Mouse (Mus musculus) heart, embryonic 15.5 days (tissue): ENCODE measurements around the gene Cd2bp2. TPM values are rescaled to one million over a fixed set of nuclear protein-coding genes. Genes with fewer than 3 reads are reported as not detected.
"Not testable (repeated sequence)": the region's sequence is repeated elsewhere in the genome, so short reads cannot be mapped to it uniquely, and the experiment has no call there.

ENCODE experiments used
- ATAC-seq: fragments of 200-750 bp; cut with Nextera tagmentation; replicated peaks from 2 replicates; pipeline ENCODE4 v1.8.0; 2017; ENCODE audit warnings: low read depth, moderate TSS enrichment; ENCODE audit not compliant: insufficient number of reproducible peaks, insufficient read depth, low FRiP score
- H3K27ac ChIP-seq: fragments of 300-500 bp; sonication (generic); 2 replicates; pipeline ENCODE4 v1.5.1; 2015; ENCODE audit warnings: mild to moderate bottlenecking, inconsistent platforms
- H3K27me3 ChIP-seq: fragments of 300-500 bp; sonication (generic); 2 replicates; pipeline ENCODE4 v1.6.1; 2015; ENCODE audit warnings: inconsistent platforms
- H3K36me3 ChIP-seq: fragments of 300-500 bp; sonication (generic); 2 replicates; pipeline ENCODE4 v1.6.1; 2015; ENCODE audit warnings: mild to moderate bottlenecking, inconsistent platforms
- H3K4me1 ChIP-seq: fragments of 300-500 bp; sonication (generic); replicated peaks from 2 replicates; pipeline ENCODE4 v1.6.1; 2015; ENCODE audit warnings: inconsistent platforms
- H3K4me2 ChIP-seq: fragments of 300-500 bp; sonication (generic); 2 replicates; pipeline ENCODE4 v1.6.1; 2015; ENCODE audit warnings: inconsistent platforms, mild to moderate bottlenecking, moderate library complexity
- H3K4me3 ChIP-seq: fragments of 300-500 bp; sonication (generic); 2 replicates; pipeline ENCODE4 v1.5.1; 2015; ENCODE audit warnings: mild to moderate bottlenecking, inconsistent platforms
- H3K9ac ChIP-seq: fragments of 300-500 bp; sonication (generic); 2 replicates; pipeline ENCODE4 v1.6.1; 2015; ENCODE audit warnings: mild to moderate bottlenecking, inconsistent platforms
- H3K9me3 ChIP-seq: fragments of 300-500 bp; sonication (generic); replicated peaks from 2 replicates; pipeline ENCODE4 v1.6.1; 2016; ENCODE audit warnings: inconsistent platforms
- WGBS: fragments of 180-500 bp; shearing (Covaris S2); methylation state at CpG from one replicate; pipeline ENCODE4 v1.1.7; 2015; ENCODE audit warnings: mixed read lengths; 5-methylcytosine and 5-hydroxymethylcytosine counted together
- polyA plus RNA-seq: library from polyadenylated mRNA; unstranded; fragments of >200 nt; fragmentation: Nextera tagmentation; extraction: Ambion mirVana; gene quantifications from 2 replicates; pipeline ENCODE4 v1.2.1, GENCODE M21; 2015

Cd2bp2 gene
- polyA plus RNA-seq, 1 experiment from 2014 or later, result 35.4 TPM

DNA sequence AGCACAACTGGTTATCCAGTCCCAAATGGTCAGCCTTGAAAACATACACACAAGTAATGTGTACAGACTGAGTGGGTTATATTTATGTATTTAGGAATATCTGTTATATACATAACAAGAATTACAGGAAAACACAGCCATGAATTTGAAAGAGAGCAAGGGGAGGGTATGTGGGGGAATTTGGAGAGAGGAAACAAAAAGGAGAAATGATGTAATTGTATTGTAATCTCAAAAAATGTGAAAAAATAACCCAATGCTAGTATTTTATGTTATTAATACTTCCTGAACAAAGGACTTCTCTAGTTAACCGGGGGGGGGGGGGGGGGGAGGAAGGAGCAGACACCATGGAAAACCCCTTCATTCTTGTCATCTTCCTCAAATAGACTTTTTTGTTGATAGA lies 11.1 kb downstream of the Cd2bp2 start:
- no peaks in the 10 kb centered on the region for H3K36me3 ChIP-seq
- H3K9ac ChIP-seq, result no peak overlapping the region
- no peaks in the 10 kb centered on the region for H3K9me3 ChIP-seq
- 0 out of 2 replicates have a peak overlapping the region, but pooled peaks have one; percentile 26 for H3K27ac ChIP-seq
- no peak for ATAC-seq
- H3K27me3 ChIP-seq, result no peaks in the 10 kb centered on the region
- WGBS, result 40% methylated on average over 1 of the region's 1 CpGs
- no peak overlapping the region for H3K4me3 ChIP-seq
- H3K4me2 ChIP-seq, result no peak overlapping the region
- H3K4me1 ChIP-seq, result no peaks in the 10 kb centered on the region

- ATAC-seq, result no peak
- no peaks in the 10 kb centered on the region for H3K27me3 ChIP-seq
- no peaks in the 10 kb centered on the region for H3K4me1 ChIP-seq
- H3K4me3 ChIP-seq, result no peak overlapping the region
- no peaks in the 10 kb centered on the region for H3K36me3 ChIP-seq
- H3K9ac ChIP-seq, result no peak overlapping the region
- WGBS, result 64% methylated on average over 6 of the region's 6 CpGs
- H3K27ac ChIP-seq, result no peak overlapping the region
- no peaks in the 10 kb centered on the region for H3K9me3 ChIP-seq
- no peak overlapping the region for H3K4me2 ChIP-seq
Observed at GRCm38 (mm10) chr7:127183828-127184227, 12.0 kb downstream of the Cd2bp2 start.

DNA sequence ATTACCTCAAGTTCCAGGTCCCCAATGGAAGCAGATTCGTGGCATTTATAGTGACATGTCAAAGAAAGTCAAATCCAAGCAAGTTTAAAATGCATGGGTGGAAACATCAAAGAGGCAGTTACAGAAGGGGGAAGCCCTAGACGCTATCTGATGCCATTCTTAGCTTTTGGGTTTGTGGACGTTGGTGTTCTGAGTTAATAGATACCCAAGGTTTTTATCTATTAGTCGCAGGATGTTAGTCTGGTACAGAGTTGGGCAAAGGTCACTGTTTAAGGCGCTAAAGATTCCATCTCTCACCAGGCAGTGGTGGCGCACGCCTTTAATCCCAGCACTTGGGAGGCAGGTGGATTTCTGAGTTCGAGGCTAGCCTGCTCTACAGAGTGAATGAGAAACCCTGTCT lies 12.5 kb downstream of the Cd2bp2 start:
- no peaks in the 10 kb centered on the region for H3K27me3 ChIP-seq
- H3K4me2 ChIP-seq, result no peak overlapping the region

DNA sequence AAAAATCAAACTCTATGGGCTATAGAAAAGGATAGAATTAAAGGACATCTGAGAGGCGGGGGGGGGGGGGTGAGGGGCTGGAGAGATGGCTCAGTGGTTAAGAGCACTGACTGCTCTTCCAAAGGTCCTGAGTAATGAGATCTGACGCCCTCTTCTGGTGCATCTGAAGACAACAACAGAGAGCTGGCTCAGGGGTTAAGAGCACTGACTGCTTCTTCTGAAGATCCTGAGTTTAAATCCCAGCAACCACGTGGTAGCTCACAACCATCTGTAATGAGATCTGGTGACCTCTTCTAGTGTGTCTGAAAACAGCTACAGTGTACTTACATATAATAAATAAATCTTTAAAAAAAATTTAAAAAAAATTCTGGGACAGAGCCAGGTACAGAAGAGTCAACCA lies 14.1 kb downstream of the Cd2bp2 start:
- not testable (repeated sequence) for H3K4me1 ChIP-seq, H3K36me3 ChIP-seq, ATAC-seq, H3K4me2 ChIP-seq, H3K27me3 ChIP-seq, H3K9ac ChIP-seq, H3K9me3 ChIP-seq, H3K27ac ChIP-seq, H3K4me3 ChIP-seq
- WGBS, result 4% methylated on average over 2 of the region's 3 CpGs

More for the DNA sequence above, 12.5 kb downstream of the Cd2bp2 start:
- H3K4me1 ChIP-seq, result no peaks in the 10 kb centered on the region
- H3K4me3 ChIP-seq, result no peak overlapping the region
- H3K36me3 ChIP-seq, result no peaks in the 10 kb centered on the region
- WGBS, result 67% methylated on average over 8 of the region's 8 CpGs
- ATAC-seq, result no peak
- H3K9ac ChIP-seq, result no peak overlapping the region
- H3K9me3 ChIP-seq, result no peaks in the 10 kb centered on the region
- no peak overlapping the region for H3K27ac ChIP-seq

DNA sequence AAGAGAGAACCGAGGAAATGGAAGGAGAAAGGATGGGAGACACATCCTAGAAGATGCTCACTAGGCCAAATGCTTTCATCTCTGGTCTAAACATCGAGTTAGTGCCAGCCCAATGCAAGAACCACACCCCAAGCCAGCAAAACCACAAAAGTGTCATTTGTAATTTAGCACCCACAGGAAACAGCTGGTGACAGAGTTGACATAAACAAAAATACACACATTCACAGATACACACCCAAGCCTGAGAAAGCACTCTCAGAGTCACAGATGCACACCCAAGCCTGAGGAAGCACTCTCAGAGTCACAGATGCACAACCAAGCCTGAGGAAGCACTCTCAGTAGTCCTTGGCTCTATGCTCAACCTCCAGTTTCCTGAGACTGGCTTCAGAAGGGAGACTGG lies 15.1 kb downstream of the Cd2bp2 start:
- H3K4me3 ChIP-seq, result no peak overlapping the region
- no peak overlapping the region for H3K9ac ChIP-seq
- H3K4me2 ChIP-seq, result no peak overlapping the region
- no peak for ATAC-seq
- H3K9me3 ChIP-seq, result no peaks in the 10 kb centered on the region
- H3K36me3 ChIP-seq, result no peaks in the 10 kb centered on the region
- H3K27me3 ChIP-seq, result no peaks in the 10 kb centered on the region
- H3K4me1 ChIP-seq, result no peaks in the 10 kb centered on the region
- no peak overlapping the region for H3K27ac ChIP-seq
- WGBS, result 48% methylated on average over 2 of the region's 2 CpGs

- ATAC-seq, result no peak
- H3K4me3 ChIP-seq, result no peak overlapping the region
- H3K4me2 ChIP-seq, result no peak overlapping the region
- 59% methylated on average over 4 of the region's 4 CpGs for WGBS
- H3K36me3 ChIP-seq, result no peaks in the 10 kb centered on the region
- H3K27ac ChIP-seq, result no peak overlapping the region
- H3K4me1 ChIP-seq, result no peaks in the 10 kb centered on the region
- H3K9me3 ChIP-seq, result no peaks in the 10 kb centered on the region; the same call in 1 of the 2 replicates
- no peak overlapping the region for H3K9ac ChIP-seq
- no peaks in the 10 kb centered on the region for H3K27me3 ChIP-seq
Observed at GRCm38 (mm10) chr7:127176937-127177336, 18.9 kb downstream of the Cd2bp2 start.

GRCm38 (mm10) chr7:127166501-127166900 lies 29.3 kb downstream of the Cd2bp2 start:
- Histone ChIP-seq H3K27ac (no peak overlapping the region), H3K4me2 (no peak overlapping the region), H3K9me3 (no peaks in the 10 kb centered on the region), H3K4me3 (no peak overlapping the region), H3K4me1 (no peaks in the 10 kb centered on the region), H3K36me3 (no peaks in the 10 kb centered on the region), H3K27me3 (no peaks in the 10 kb centered on the region), H3K9ac (no peak overlapping the region)
- 74% methylated on average over 5 of the region's 5 CpGs for whole genome bisulfite sequencing
- no peak for ATAC-seq

- Histone ChIP-seq H3K4me3 (no peak overlapping the region), H3K4me2 (no peak overlapping the region), H3K36me3 (no peaks in the 10 kb centered on the region), H3K4me1 (no peaks in the 10 kb centered on the region), H3K9ac (no peak overlapping the region), H3K27me3 (no peaks in the 10 kb centered on the region), H3K9me3 (no peaks in the 10 kb centered on the region), H3K27ac (no peak overlapping the region)
- 78% methylated on average over 12 of the region's 12 CpGs for WGBS
- no peak for ATAC-seq
Observed at GRCm38 (mm10) chr7:127165607-127166493, 30.0 kb downstream of the Cd2bp2 start.

DNA sequence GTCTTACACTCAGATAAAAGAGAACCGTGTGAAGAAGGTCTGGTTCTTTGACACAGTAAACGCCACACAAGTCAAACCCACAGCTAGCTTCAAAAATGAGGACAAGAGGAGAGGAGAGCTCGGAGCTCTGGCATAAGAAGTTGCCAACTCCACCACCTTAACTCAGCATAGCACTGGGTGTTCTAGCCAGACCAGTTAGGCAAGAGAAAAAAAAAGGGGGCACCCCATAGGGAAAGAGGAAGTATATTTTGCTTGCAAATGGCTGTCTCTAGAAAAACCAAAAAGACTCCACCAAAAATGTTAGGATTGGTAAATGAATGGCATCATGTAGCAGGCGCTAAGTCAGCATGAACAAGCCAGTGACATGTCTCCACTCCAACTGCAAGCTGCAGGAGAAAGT lies 31.8 kb downstream of the Cd2bp2 start:
- ATAC-seq, result no peak
- no peaks in the 10 kb centered on the region for H3K27me3 ChIP-seq
- H3K9ac ChIP-seq, result no peak overlapping the region
- no peak overlapping the region for H3K27ac ChIP-seq
- no peak overlapping the region for H3K4me2 ChIP-seq
- WGBS, result 72% methylated on average over 4 of the region's 4 CpGs
- no peaks in the 10 kb centered on the region for H3K9me3 ChIP-seq
- no peaks in the 10 kb centered on the region for H3K36me3 ChIP-seq
- H3K4me3 ChIP-seq, result no peak overlapping the region
- no peaks in the 10 kb centered on the region for H3K4me1 ChIP-seq

- 80% methylated on average over 5 of the region's 5 CpGs for WGBS
- H3K27me3 ChIP-seq, result no peaks in the 10 kb centered on the region
- no peak overlapping the region for H3K4me2 ChIP-seq
Observed at GRCm38 (mm10) chr7:127162546-127162945, 33.3 kb downstream of the Cd2bp2 start.

DNA sequence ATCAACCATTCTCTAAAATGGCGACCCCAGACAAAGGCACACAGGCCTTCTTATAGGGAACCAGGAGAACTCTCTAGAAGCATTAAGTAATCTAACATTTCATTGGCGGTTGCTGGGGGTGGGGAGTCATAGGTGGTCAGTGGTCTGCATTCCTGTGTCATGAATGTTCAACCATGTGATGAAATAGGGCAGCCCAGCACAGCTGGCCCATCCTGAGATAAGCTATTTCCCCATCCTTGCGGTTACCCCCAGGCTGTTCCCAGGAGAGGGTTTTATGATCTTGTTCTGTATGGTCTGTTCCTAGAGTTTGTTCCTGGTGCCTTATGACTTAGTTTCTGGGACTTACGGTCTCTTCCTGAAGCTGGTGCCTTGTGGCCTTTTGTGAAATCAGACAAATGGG lies 38.3 kb downstream of the Cd2bp2 start:
- Histone ChIP-seq H3K9ac (no peak overlapping the region), H3K9me3 (no peaks in the 10 kb centered on the region), H3K27ac (no peak overlapping the region), H3K4me1 (peaks cover 4% of the 10 kb centered on the region), H3K27me3 (no peaks in the 10 kb centered on the region), H3K36me3 (no peaks in the 10 kb centered on the region), H3K4me3 (no peak overlapping the region), H3K4me2 (no peak overlapping the region)
- no peak for ATAC-seq
- 74% methylated on average over 4 of the region's 4 CpGs for WGBS

More at GRCm38 (mm10) chr7:127162546-127162945, 33.3 kb downstream of the Cd2bp2 start:
- no peak overlapping the region for H3K9ac ChIP-seq
- H3K4me3 ChIP-seq, result no peak overlapping the region
- ATAC-seq, result no peak
- no peaks in the 10 kb centered on the region for H3K36me3 ChIP-seq
- H3K9me3 ChIP-seq, result no peaks in the 10 kb centered on the region
- H3K27ac ChIP-seq, result no peak overlapping the region
- H3K4me1 ChIP-seq, result no peaks in the 10 kb centered on the region

GRCm38 (mm10) chr7:127153477-127153876 lies 42.4 kb downstream of the Cd2bp2 start:
- no peak for ATAC-seq
- Histone ChIP-seq H3K4me3 (no peak overlapping the region), H3K36me3 (no peaks in the 10 kb centered on the region), H3K4me1 (peaks cover 4% of the 10 kb centered on the region), H3K9me3 (no peaks in the 10 kb centered on the region), H3K27me3 (no peaks in the 10 kb centered on the region), H3K4me2 (no peak overlapping the region), H3K27ac (peak overlapping the region; percentile 10; the same call in 1 of the 2 replicates), H3K9ac (no peak overlapping the region)
- 28% methylated on average over 3 of the region's 3 CpGs for WGBS
